Mouse (Mus musculus) MEL (cell line): ENCODE results near the gene Tmem147. TPM values are rescaled to one million over a fixed set of nuclear protein-coding genes. Genes with fewer than 3 reads are reported as not detected.

ENCODE experiments used
- DNase-seq: peaks from one replicate; pipeline ENCODE4 v3.0.0; 2011; ENCODE audit warnings: low read depth, low spot score
- H3K27ac ChIP-seq: 2 replicates; pipeline ENCODE4 v1.5.1; 2012; ENCODE audit warnings: low read depth, mild to moderate bottlenecking, control low read depth, low read length, moderate library complexity; ENCODE audit not compliant: control insufficient read depth
- H3K27me3 ChIP-seq, 2 experiments: fragments of 150-350 bp in 1 of 2; sonication (generic) in 1 of 2; 2 replicates each; pipeline ENCODE4 v1.6.1; 2012; ENCODE audit warnings: low read length in 2 of 2, mild to moderate bottlenecking in 2 of 2, improper control_type of control experiment in 1 of 2, moderate library complexity in 1 of 2; ENCODE audit not compliant: insufficient read depth in 2 of 2, control insufficient read depth in 1 of 2
- H3K36me3 ChIP-seq, 2 experiments: 2 replicates each; pipeline ENCODE4 v1.6.1; 2012 to 2014; ENCODE audit warnings: low read length in 2 of 2, improper control_type of control experiment in 1 of 2, inconsistent platforms in 1 of 2, mild to moderate bottlenecking in 1 of 2; ENCODE audit not compliant: insufficient read depth in 2 of 2, control insufficient read depth in 1 of 2
- H3K4me1 ChIP-seq, 2 experiments: fragments of 150-350 bp in 1 of 2; sonication (generic) in 1 of 2; 2 replicates each; pipeline ENCODE4 v1.6.1; 2012; ENCODE audit warnings: low read length in 2 of 2, improper control_type of control experiment in 1 of 2, mild to moderate bottlenecking in 1 of 2; ENCODE audit not compliant: insufficient read depth in 2 of 2, control insufficient read depth in 1 of 2
- H3K4me3 ChIP-seq, 2 experiments: fragments of 150-350 bp in 1 of 2; sonication (generic) in 1 of 2; 2 replicates each; pipeline ENCODE4 v1.5.1; 2012; ENCODE audit warnings: low read depth in 2 of 2, low read length in 2 of 2, mild to moderate bottlenecking in 2 of 2, moderate library complexity in 2 of 2, control low read depth in 1 of 2, improper control_type of control experiment in 1 of 2; ENCODE audit not compliant: control insufficient read depth in 1 of 2, insufficient read depth in 1 of 2
- H3K79me2 ChIP-seq: 2 replicates; pipeline ENCODE4 v1.6.1; 2012; ENCODE audit warnings: mild to moderate bottlenecking, low read length, moderate library complexity; ENCODE audit not compliant: control insufficient read depth, poor library complexity, insufficient read depth
- H3K9ac ChIP-seq: 2 replicates; pipeline ENCODE4 v1.6.1; 2012; ENCODE audit warnings: low read depth, mild to moderate bottlenecking, control low read depth, low read length, moderate library complexity; ENCODE audit not compliant: control insufficient read depth, poor library complexity, severe bottlenecking
- H3K9me3 ChIP-seq: fragments of 150-350 bp; sonication (generic); replicated peaks from 2 replicates; pipeline ENCODE4 v1.6.1; 2012; ENCODE audit warnings: mild to moderate bottlenecking, low read length, improper control_type of control experiment, moderate library complexity; ENCODE audit not compliant: insufficient read depth
- BHLHE40 ChIP-seq: IDR thresholded peaks from 2 replicates; pipeline ENCODE4 v1.6.1; 2012; ENCODE audit warnings: low read depth, mild to moderate bottlenecking, inconsistent platforms, low read length, improper control_type of control experiment, borderline replicate concordance
- CTCF ChIP-seq, 3 experiments: IDR thresholded peaks in 2 of 3; conservative IDR thresholded peaks in 1 of 3; 2 replicates each; pipeline ENCODE4 v1.5.1; 2011 to 2012; ENCODE audit warnings: low read length in 3 of 3, low read depth in 2 of 3, mild to moderate bottlenecking in 2 of 3, improper control_type of control experiment in 1 of 3, inconsistent platforms in 1 of 3, mixed read lengths in 1 of 3, moderate library complexity in 1 of 3; ENCODE audit not compliant: control insufficient read depth in 1 of 3, insufficient read depth in 1 of 3, poor library complexity in 1 of 3, severe bottlenecking in 1 of 3
- ELF1 ChIP-seq: IDR thresholded peaks from 2 replicates; pipeline ENCODE4 v1.6.1; 2014; ENCODE audit warnings: low read depth, mild to moderate bottlenecking, inconsistent platforms, low read length, improper control_type of control experiment, moderate library complexity
- EP300 ChIP-seq, 2 experiments: IDR thresholded peaks; 2 replicates each; pipeline ENCODE4 v1.6.1; 2011; ENCODE audit warnings: improper control_type of control experiment in 2 of 2, low read length in 2 of 2, low read depth in 1 of 2, mild to moderate bottlenecking in 1 of 2
- ETS1 ChIP-seq: IDR thresholded peaks from 2 replicates; pipeline ENCODE4 v1.6.1; 2012; ENCODE audit warnings: low read depth, mild to moderate bottlenecking, inconsistent platforms, low read length, improper control_type of control experiment, moderate library complexity
- GABPA ChIP-seq: IDR thresholded peaks from 2 replicates; pipeline ENCODE4 v1.6.1; 2012; ENCODE audit warnings: low read depth, mild to moderate bottlenecking, inconsistent platforms, low read length, improper control_type of control experiment, moderate library complexity
- GATA1 ChIP-seq: IDR thresholded peaks from 2 replicates; pipeline ENCODE4 v1.6.1; 2011; ENCODE audit warnings: low read depth, low read length, improper control_type of control experiment
- HCFC1 ChIP-seq: IDR thresholded peaks from 2 replicates; pipeline ENCODE4 v1.6.1; 2012; ENCODE audit warnings: low read depth, mild to moderate bottlenecking, inconsistent platforms, low read length, improper control_type of control experiment, moderate library complexity
- JUND ChIP-seq: IDR thresholded peaks from 2 replicates; pipeline ENCODE4 v1.6.1; 2011; ENCODE audit warnings: low read depth, mild to moderate bottlenecking, improper control_type of control experiment, low read length
- MAFK ChIP-seq: IDR thresholded peaks from 2 replicates; pipeline ENCODE4 v1.6.1; 2011; ENCODE audit warnings: low read depth, mild to moderate bottlenecking, low read length, improper control_type of control experiment, borderline replicate concordance
- MAX ChIP-seq: IDR thresholded peaks from 2 replicates; pipeline ENCODE4 v1.6.1; 2011; ENCODE audit warnings: low read length, improper control_type of control experiment
- MXI1 ChIP-seq: IDR thresholded peaks from 2 replicates; pipeline ENCODE4 v1.6.1; 2011; ENCODE audit warnings: mild to moderate bottlenecking, low read depth, low read length, improper control_type of control experiment
- MYB ChIP-seq: IDR thresholded peaks from 2 replicates; pipeline ENCODE4 v1.6.1; 2011; ENCODE audit warnings: mild to moderate bottlenecking, low read depth, low read length, improper control_type of control experiment
- NRF1 ChIP-seq: IDR thresholded peaks from 2 replicates; pipeline ENCODE4 v1.6.1; 2014; ENCODE audit warnings: low read depth, mild to moderate bottlenecking, inconsistent platforms, low read length, improper control_type of control experiment, moderate library complexity; ENCODE audit not compliant: poor library complexity, insufficient read depth, severe bottlenecking
- POLR2A ChIP-seq, 2 experiments: IDR thresholded peaks; 2 replicates each; pipeline ENCODE4 v1.6.1; 2011 to 2012; ENCODE audit warnings: low read length in 2 of 2, mild to moderate bottlenecking in 2 of 2, control low read depth in 1 of 2, improper control_type of control experiment in 1 of 2, low read depth in 1 of 2, moderate library complexity in 1 of 2; ENCODE audit not compliant: control insufficient read depth in 1 of 2, insufficient read depth in 1 of 2, poor library complexity in 1 of 2
- POLR2AphosphoS5 ChIP-seq: IDR thresholded peaks from 2 replicates; pipeline ENCODE4 v1.6.1; 2012; ENCODE audit warnings: low read depth, borderline replicate concordance, mild to moderate bottlenecking, inconsistent platforms, low read length, moderate library complexity, mixed read lengths
- RAD21 ChIP-seq: IDR thresholded peaks from 2 replicates; pipeline ENCODE4 v1.6.1; 2011; ENCODE audit warnings: mild to moderate bottlenecking, low read depth, low read length, improper control_type of control experiment
- RCOR1 ChIP-seq: IDR thresholded peaks from 2 replicates; pipeline ENCODE4 v1.6.1; 2012; ENCODE audit warnings: low read depth, mild to moderate bottlenecking, inconsistent platforms, low read length, improper control_type of control experiment
- SMC3 ChIP-seq: IDR thresholded peaks from 2 replicates; pipeline ENCODE4 v1.6.1; 2011; ENCODE audit warnings: low read depth, low read length, improper control_type of control experiment
- TAL1 ChIP-seq: IDR thresholded peaks from 2 replicates; pipeline ENCODE4 v1.6.1; 2012; ENCODE audit warnings: mild to moderate bottlenecking, inconsistent platforms, low read length, moderate library complexity, mixed read lengths
- TBP ChIP-seq: IDR thresholded peaks from 2 replicates; pipeline ENCODE4 v1.8.0; 2011; ENCODE audit warnings: low read depth, low read length, improper control_type of control experiment
- TCF12 ChIP-seq: IDR thresholded peaks from 2 replicates; pipeline ENCODE4 v1.6.1; 2014; ENCODE audit warnings: low read depth, mild to moderate bottlenecking, inconsistent platforms, low read length, improper control_type of control experiment, moderate library complexity
- UBTF ChIP-seq: IDR thresholded peaks from 2 replicates; pipeline ENCODE4 v1.6.1; 2012; ENCODE audit warnings: low read depth, mild to moderate bottlenecking, inconsistent platforms, low read length, improper control_type of control experiment, moderate library complexity, borderline replicate concordance; ENCODE audit not compliant: insufficient read depth
- USF1 ChIP-seq: IDR thresholded peaks from 2 replicates; pipeline ENCODE4 v1.6.1; 2014; ENCODE audit warnings: low read depth, mild to moderate bottlenecking, inconsistent platforms, low read length, improper control_type of control experiment, moderate library complexity
- USF2 ChIP-seq, 2 experiments: IDR thresholded peaks; 2 replicates each; pipeline ENCODE4 v1.6.1; 2011 to 2012; ENCODE audit warnings: improper control_type of control experiment in 2 of 2, low read length in 2 of 2, borderline replicate concordance in 1 of 2, inconsistent platforms in 1 of 2, low read depth in 1 of 2, mild to moderate bottlenecking in 1 of 2; ENCODE audit not compliant: insufficient read depth in 1 of 2
- ZKSCAN1 ChIP-seq: IDR thresholded peaks from 2 replicates; pipeline ENCODE4 v1.6.1; 2012; ENCODE audit warnings: low read depth, mild to moderate bottlenecking, inconsistent platforms, low read length, improper control_type of control experiment, moderate library complexity
- ZMIZ1 ChIP-seq: IDR thresholded peaks from 2 replicates; pipeline ENCODE4 v1.6.1; 2012; ENCODE audit warnings: low read depth, mild to moderate bottlenecking, inconsistent platforms, low read length, improper control_type of control experiment, moderate library complexity
- polyA plus RNA-seq, 2 experiments: library from polyadenylated mRNA; stranded (reverse) in 1 of 2; unstranded in 1 of 2; fragments of >175 nt in 1 of 2; fragments of >200 nt in 1 of 2; gene quantifications; 2 replicates each; pipeline versions ENCODE4 v1.2.1 to v1.2.4; 2012; ENCODE audit warnings: low replicate concordance in 2 of 2, low read depth in 1 of 2; ENCODE audit not compliant: insufficient read length in 2 of 2, insufficient read depth in 1 of 2, missing spikeins in 1 of 2
- total RNA-seq: library from RNA; depleted of rRNA; stranded (reverse); fragments of 300-350 nt; gene quantifications from 2 replicates; pipeline ENCODE4 v1.2.3, GENCODE M21; 2012

The Tmem147 gene
- total and polyA plus RNA-seq, 3 experiments: 266 to 324 (median 307) TPM

GRCm38 (mm10) chr7:30761769-30762352 is 32.5 kb upstream of the Tmem147 start:
- Histone ChIP-seq H3K27ac (no peak overlapping the region), H3K79me2 (no peaks in the 10 kb centered on the region), H3K9ac (no peak overlapping the region), H3K4me1 (no peaks in the 10 kb centered on the region; a peak in 1 of 4 replicates), H3K9me3 (no peaks in the 10 kb centered on the region), H3K36me3 (no peaks in the 10 kb centered on the region), H3K4me3 (no peak overlapping the region), H3K27me3 (peaks cover 0 to 4% of the 10 kb centered on the region in 2 experiments; a peak in 1 of 4 replicates)
- TF ChIP-seq TBP (peak; percentile 85), ELF1 (0 out of 2 replicates have a peak, but pooled peaks have one; percentile 30), SMC3 (no peak), EP300 (IDR thresholded peaks at IDR 0.05; ENCODE audit: low read depth in 1 of 2, low read length in 2 of 2) (peak; percentile 28 to 32; a peak in 2 of 4 replicates), RCOR1 (no peak), TAL1 (peak; percentile 55; the same call in 1 of the 2 replicates), GATA1 (peak; percentile 64; the same call in 1 of the 2 replicates), NRF1 (no peak), POLR2AphosphoS5 (no peak), TCF12 (peak; percentile 56), BHLHE40 (no peak), ZKSCAN1 (no peak), ETS1 (no peak)
- peak; percentile 73 for DNase-seq

GRCm38 (mm10) chr7:30758853-30759252 is 29.5 kb upstream of the Tmem147 start:
- no peak for TF ChIP-seq MAFK
- TF ChIP-seq ZMIZ1: no peak
- TF ChIP-seq NRF1: no peak
- TF ChIP-seq RAD21: peak; percentile 7; the same call in 1 of the 2 replicates
- TF ChIP-seq EP300 (IDR thresholded peaks at IDR 0.05; ENCODE audit: low read depth in 1 of 2, low read length in 2 of 2): no peak
- TF ChIP-seq CTCF (IDR thresholded peaks at IDR 0.05 in 2 of 3, conservative IDR thresholded peaks at IDR 0.05 in 1 of 3; ENCODE audit: control insufficient read depth in 1 of 3, insufficient read depth in 1 of 3, low read depth in 2 of 3, low read length in 3 of 3, poor library complexity in 1 of 3, severe bottlenecking in 1 of 3): peak; percentile 11 to 61 (median 48); a peak in 4 of 6 replicates
- no peak for TF ChIP-seq JUND
- TF ChIP-seq USF2 (IDR thresholded peaks at IDR 0.05; ENCODE audit: borderline replicate concordance in 1 of 2, insufficient read depth in 1 of 2, low read depth in 1 of 2, low read length in 2 of 2): no peak
- TF ChIP-seq ZKSCAN1: no peak
- peak; percentile 49 for TF ChIP-seq SMC3
- no peak for TF ChIP-seq POLR2A (IDR thresholded peaks at IDR 0.05; ENCODE audit: control insufficient read depth in 1 of 2, insufficient read depth in 1 of 2, low read depth in 1 of 2, low read length in 2 of 2, poor library complexity in 1 of 2)
- no peak for TF ChIP-seq MXI1
- no peak for TF ChIP-seq GABPA
- TF ChIP-seq HCFC1: no peak
- no peak for TF ChIP-seq UBTF
- TF ChIP-seq USF1: no peak
- no peak for TF ChIP-seq POLR2AphosphoS5
- TF ChIP-seq MAX: no peak
- no peak for TF ChIP-seq MYB
- TF ChIP-seq, all 39 proteins: peak for 3
- no peaks in the 10 kb centered on the region; a peak in 1 of 4 replicates for H3K4me1 ChIP-seq
- H3K9me3 ChIP-seq: no peaks in the 10 kb centered on the region
- no peak for DNase-seq
- 0 out of 4 replicates have a peak, but pooled peaks cover 0 to 2% of the 10 kb centered on the region in 2 experiments for H3K27me3 ChIP-seq
- no peak overlapping the region for H3K9ac ChIP-seq
- H3K4me3 ChIP-seq: no peak overlapping the region
- H3K36me3 ChIP-seq: no peaks in the 10 kb centered on the region
- H3K79me2 ChIP-seq: no peaks in the 10 kb centered on the region
- H3K27ac ChIP-seq: no peak overlapping the region
